In genomic region chr17:32283771-32284221, GRCm38 (mm10) we compare ENCODE assay signal across 7 mouse cellular contexts. TPM values are rescaled to one million over a fixed set of nuclear protein-coding genes. Genes with fewer than 3 reads are reported as not detected.
A peak's percentile ranks its signal among the peaks of the same experiment; 100 is the strongest.
DNase-seq lines count a peak whose midpoint lies in the region; ATAC-seq lines count a peak whose summit lies in the region.

No protein-coding gene starts in this region.

- intact Hi-C loops in gastrocnemius, postnatal 14 days (cut with DNase I; ENCODE audit: low total_unique reads): no loop called here

- peak overlapping the region; percentile 87 for H3K4me3 ChIP-seq in limb, embryonic 10.5 days
- peak overlapping the region; percentile 99 for H3K4me3 ChIP-seq in midbrain, embryonic 11.5 days (ENCODE audit: low read depth, low read length)

- peak; percentile 57 for ATAC-seq in inflammation-experienced regulatory T-cells, adult 6 months
- ATAC-seq in midbrain, embryonic 11.5 days (ENCODE audit: low FRiP score): peak; percentile 70

- H3K9me3 ChIP-seq in limb, embryonic 10.5 days (replicated peaks): no peaks in the 10 kb centered on the region
- no peaks in the 10 kb centered on the region for H3K9me3 ChIP-seq in midbrain, embryonic 11.5 days (ENCODE audit: control insufficient read depth, low read length)

- DNase-seq in adrenal gland, adult 18-20 months (ENCODE audit: low spot score in 2 of 2): peak; percentile 53 to 61
- DNase-seq in embryo, embryonic 10 days (ENCODE audit: low spot score): peak; percentile 73
- peak; percentile 57 for DNase-seq in gastrocnemius, postnatal 14 days
- peak; percentile 78 for DNase-seq in limb, embryonic 10.5 days (ENCODE audit: low spot score)
- peak; percentile 96 for DNase-seq in midbrain, embryonic 11.5 days (ENCODE audit: low spot score, missing footprints)
- DNase-seq in right cerebral cortex, postnatal 4 days: peak; percentile 49

- H3K27me3 ChIP-seq in limb, embryonic 10.5 days (ENCODE audit: low read depth, poor library complexity, severe bottlenecking): no peaks in the 10 kb centered on the region
- H3K27me3 ChIP-seq in midbrain, embryonic 11.5 days (ENCODE audit: control insufficient read depth, insufficient read depth, low read length): no peaks in the 10 kb centered on the region

- peak overlapping the region; percentile 59 for H3K4me2 ChIP-seq in midbrain, embryonic 11.5 days

- H3K4me1 ChIP-seq in limb, embryonic 10.5 days: peaks cover 22% of the 10 kb centered on the region; the same call in 1 of the 2 replicates
- H3K4me1 ChIP-seq in midbrain, embryonic 11.5 days (ENCODE audit: control insufficient read depth, insufficient read depth, low read length): peaks cover 10% of the 10 kb centered on the region

- 0% methylated on average over 31 of the region's 41 CpGs for WGBS in limb, embryonic 10.5 days
- WGBS in midbrain, embryonic 11.5 days: under 1% methylated on average over 28 of the region's 41 CpGs

- H3K27ac ChIP-seq in limb, embryonic 10.5 days: peak overlapping the region; percentile 99
- peak overlapping the region; percentile 98 for H3K27ac ChIP-seq in midbrain, embryonic 11.5 days (ENCODE audit: low read depth, low read length)

- H3K9ac ChIP-seq in midbrain, embryonic 11.5 days (ENCODE audit: low read length): peak overlapping the region; percentile 97

- peaks cover 14% of the 10 kb centered on the region for H3K36me3 ChIP-seq in limb, embryonic 10.5 days
- H3K36me3 ChIP-seq in midbrain, embryonic 11.5 days (ENCODE audit: control insufficient read depth, insufficient read depth, low read length): no peaks in the 10 kb centered on the region

RNA-seq across cellular contexts. Expression of gene Brd4, which starts 0.7 kb away (rescaled TPM):
- total RNA-seq in adrenal gland, adult 18-20 months (2021): 100 to 1,000 TPM in 1 of 2 experiments, 10 to 100 TPM in 1; 96.2 to 110 TPM
- 10 to 100 TPM; 47.0 to 47.7 TPM for total RNA-seq in gastrocnemius, postnatal 14 days (2021)
- polyA plus RNA-seq in inflammation-experienced regulatory T-cells, adult 6 months (2017; shearing (Covaris generic)): 10 to 100 TPM; 58.7 to 77.4 (median 72.6) TPM
- polyA plus RNA-seq in limb, embryonic 10.5 days (2016; fragmentation: Nextera tagmentation; extraction: Ambion mirVana): 132 and 134 TPM in 2 replicates
- polyA plus RNA-seq in midbrain, embryonic 11.5 days (2014; fragmentation: Nextera tagmentation; extraction: Ambion mirVana): 82.8 and 97.9 TPM in 2 replicates

RNA-seq across cellular contexts. Expression of gene Akap8, which starts 37.2 kb away (rescaled TPM):
- total RNA-seq in adrenal gland, adult 18-20 months (2021): 10 to 100 TPM; 73.4 to 87.9 TPM
- 10 to 100 TPM; 29.3 to 30.5 TPM for total RNA-seq in gastrocnemius, postnatal 14 days (2021)
- 100 to 1,000 TPM; 122 to 190 (median 146) TPM for polyA plus RNA-seq in inflammation-experienced regulatory T-cells, adult 6 months (2017; shearing (Covaris generic))
- polyA plus RNA-seq in limb, embryonic 10.5 days (2016; fragmentation: Nextera tagmentation; extraction: Ambion mirVana): 142 and 157 TPM in 2 replicates
- 53.0 and 55.4 TPM in 2 replicates for polyA plus RNA-seq in midbrain, embryonic 11.5 days (2014; fragmentation: Nextera tagmentation; extraction: Ambion mirVana)

Comparison
In these comparisons a context has a peak if more than half of its experiments do, and no peak if none do; other contexts are left out.
1. Peak in every context shown above with its lines: DNase-seq, ATAC-seq, H3K4me3 ChIP-seq and H3K27ac ChIP-seq.